Mouse (Mus musculus) hindbrain, embryonic 11.5 days (tissue): Measurements from ENCODE around the gene Olfr1044. TPM values are rescaled to one million over a fixed set of nuclear protein-coding genes. Genes with fewer than 3 reads are reported as not detected.

ENCODE experiments used
- ATAC-seq: fragments of 200-750 bp; cut with Nextera tagmentation; 2 replicates; pipeline ENCODE4 v1.8.0; 2017; ENCODE audit warnings: mild to moderate bottlenecking, moderate TSS enrichment, moderate library complexity; ENCODE audit not compliant: low FRiP score
- DNase-seq: peaks from one replicate; pipeline ENCODE4 v3.0.0-alpha.2; 2015; ENCODE audit warnings: low spot score
- H3K27ac ChIP-seq: fragments of 300-500 bp; sonication (generic); 2 replicates; pipeline ENCODE4 v1.5.1; 2014; ENCODE audit warnings: mild to moderate bottlenecking, low read depth, low read length
- H3K27me3 ChIP-seq: fragments of 300-500 bp; sonication (generic); 2 replicates; pipeline ENCODE4 v1.6.1; 2014; ENCODE audit warnings: mild to moderate bottlenecking, low read length, moderate library complexity, mixed read lengths; ENCODE audit not compliant: control insufficient read depth, insufficient read depth
- H3K36me3 ChIP-seq: fragments of 300-500 bp; sonication (generic); 2 replicates; pipeline ENCODE4 v1.6.1; 2014; ENCODE audit warnings: mild to moderate bottlenecking, low read length, moderate library complexity, mixed read lengths; ENCODE audit not compliant: control insufficient read depth, insufficient read depth
- H3K4me1 ChIP-seq: fragments of 300-500 bp; sonication (generic); replicated peaks from 2 replicates; pipeline ENCODE4 v1.6.1; 2014; ENCODE audit warnings: low read length, mixed read lengths; ENCODE audit not compliant: control insufficient read depth, insufficient read depth
- H3K4me2 ChIP-seq: fragments of 300-500 bp; sonication (generic); replicated peaks from 2 replicates; pipeline ENCODE4 v1.6.1; 2014; ENCODE audit warnings: mild to moderate bottlenecking, low read depth, low read length
- H3K4me3 ChIP-seq: fragments of 300-500 bp; sonication (generic); 2 replicates; pipeline ENCODE4 v1.5.1; 2014; ENCODE audit warnings: low read depth, low read length
- H3K9ac ChIP-seq: fragments of 300-500 bp; sonication (generic); 2 replicates; pipeline ENCODE4 v1.6.1; 2014; ENCODE audit warnings: low read depth, low read length
- H3K9me3 ChIP-seq: fragments of 300-500 bp; sonication (generic); 2 replicates; pipeline ENCODE4 v1.6.1; 2016; ENCODE audit warnings: low read length; ENCODE audit not compliant: control insufficient read depth
- WGBS: fragments of 180-500 bp; shearing (Covaris S2); extraction: QIAGEN DNeasy Blood & Tissue Kit; methylation state at CpG from one replicate; pipeline ENCODE4 v1.1.7; 2014; 5-methylcytosine and 5-hydroxymethylcytosine counted together
- polyA plus RNA-seq: library from polyadenylated mRNA; unstranded; fragments of >200 nt; fragmentation: Nextera tagmentation; extraction: Ambion mirVana; gene quantifications from 2 replicates; pipeline ENCODE4 v1.2.1, GENCODE M21; 2014

Olfr1044 gene
- polyA plus RNA-seq, 1 experiment from 2014 or later = not detected

GRCm38 (mm10) chr2:86146632-86147031 is 31.0 kb downstream of the Olfr1044 start, which contains the start of gene Olfr1040:
Olfr1040 (minus strand) TSS chr2:86146732.
- H3K4me3 ChIP-seq = no peak within 1 kb of the TSS
- no peak within 1 kb of the TSS for H3K9ac ChIP-seq
- H3K9me3 ChIP-seq = no peaks in the 10 kb centered on the region
- H3K4me1 ChIP-seq = no peaks in the 10 kb centered on the region
- H3K4me2 ChIP-seq = no peak within 1 kb of the TSS
- no peaks in the 10 kb centered on the region for H3K27me3 ChIP-seq
- H3K27ac ChIP-seq = no peak within 1 kb of the TSS
- ATAC-seq (no peak), DNase-seq (no peak)
- no peaks in the 10 kb centered on the region for H3K36me3 ChIP-seq
- WGBS = 83% methylated on average over 1 of the region's 1 CpGs

GRCm38 (mm10) chr2:86135828-86136227 is 41.8 kb downstream of the Olfr1044 start, which contains the start of gene Olfr1039:
Olfr1039 (minus strand) TSS chr2:86135928.
- no peak for DNase-seq
- Histone ChIP-seq H3K4me2 (no peak within 1 kb of the TSS), H3K4me1 (no peaks in the 10 kb centered on the region), H3K27ac (no peak within 1 kb of the TSS), H3K27me3 (no peaks in the 10 kb centered on the region), H3K9me3 (no peaks in the 10 kb centered on the region), H3K4me3 (no peak within 1 kb of the TSS), H3K36me3 (no peaks in the 10 kb centered on the region), H3K9ac (no peak within 1 kb of the TSS)
- no peak for ATAC-seq
- 100% methylated on average over 1 of the region's 1 CpGs for WGBS

Other genes starting within 250 kb of the Olfr1044 start
- gene Olfr1028, start 227.4 kb downstream of the Olfr1044 start, polyA plus RNA-seq = not detected in 2 replicates
- gene Olfr1029, start 203.9 kb downstream of the Olfr1044 start, polyA plus RNA-seq = not detected in 2 replicates
- gene Olfr1030, start 198.5 kb downstream of the Olfr1044 start, polyA plus RNA-seq = not detected in 2 replicates
- not detected in 2 replicates for gene Olfr1031, start 187.5 kb downstream of the Olfr1044 start, polyA plus RNA-seq
- gene Olfr1032, start 172.3 kb downstream of the Olfr1044 start, polyA plus RNA-seq = not detected in 2 replicates
- gene Olfr1033, start 157.2 kb downstream of the Olfr1044 start, polyA plus RNA-seq = not detected in 2 replicates
- not detected in 2 replicates for gene Olfr1034, start 132.0 kb downstream of the Olfr1044 start, polyA plus RNA-seq
- not detected in 2 replicates for gene Olfr1036, start 103.8 kb downstream of the Olfr1044 start, polyA plus RNA-seq
- not detected in 2 replicates for gene Olfr1037, start 90.4 kb downstream of the Olfr1044 start, polyA plus RNA-seq
- not detected in 2 replicates for gene Olfr1039, start 41.9 kb downstream of the Olfr1044 start, polyA plus RNA-seq
- not detected in 2 replicates for gene Olfr1040, start 31.1 kb downstream of the Olfr1044 start, polyA plus RNA-seq
- not detected in 2 replicates for gene Olfr1042, start 16.0 kb downstream of the Olfr1044 start, polyA plus RNA-seq
- gene Olfr1043, start 10.3 kb downstream of the Olfr1044 start, polyA plus RNA-seq = not detected in 2 replicates
- gene Olfr52, start 7.9 kb upstream of the Olfr1044 start, polyA plus RNA-seq = not detected in 2 replicates
- gene Olfr1045, start 25.2 kb upstream of the Olfr1044 start, polyA plus RNA-seq = not detected in 2 replicates
- not detected in 2 replicates for gene Olfr1046, start 41.5 kb upstream of the Olfr1044 start, polyA plus RNA-seq
- gene Olfr1047, start 53.6 kb upstream of the Olfr1044 start, polyA plus RNA-seq = not detected in 2 replicates
- not detected in 2 replicates for gene Olfr1048, start 62.5 kb upstream of the Olfr1044 start, polyA plus RNA-seq
- not detected in 2 replicates for gene Olfr1049, start 80.5 kb upstream of the Olfr1044 start, polyA plus RNA-seq
- gene Olfr1051, start 101.3 kb upstream of the Olfr1044 start, polyA plus RNA-seq = not detected in 2 replicates
- not detected in 2 replicates for gene Olfr1052, start 114.6 kb upstream of the Olfr1044 start, polyA plus RNA-seq
- not detected in 2 replicates for gene Olfr1053, start 137.5 kb upstream of the Olfr1044 start, polyA plus RNA-seq
- not detected in 2 replicates for gene Olfr1054, start 157.6 kb upstream of the Olfr1044 start, polyA plus RNA-seq
- gene Olfr1055, start 172.5 kb upstream of the Olfr1044 start, polyA plus RNA-seq = not detected in 2 replicates
- not detected in 2 replicates for gene Olfr1056, start 184.6 kb upstream of the Olfr1044 start, polyA plus RNA-seq
- gene Olfr1057, start 200.6 kb upstream of the Olfr1044 start, polyA plus RNA-seq = not detected in 2 replicates
- not detected in 2 replicates for gene Olfr1058, start 210.7 kb upstream of the Olfr1044 start, polyA plus RNA-seq
- gene Olfr1061, start 236.2 kb upstream of the Olfr1044 start, polyA plus RNA-seq = not detected in 2 replicates
- not detected in 2 replicates for gene Olfr1062, start 248.9 kb upstream of the Olfr1044 start, polyA plus RNA-seq